Mouse (Mus musculus) G1E (cell line): ENCODE measurements at regions not wholly inside any gene's neighbourhood (a gene's known extent, or its start where the extent isn't known, plus 50 kb on each side); places are given as distances from the start of the nearest gene placed in this dataset.

Source experiments
- ATAC-seq: 2 replicates; pipeline ENCODE4 v1.8.0; 2016; ENCODE audit warnings: mild to moderate bottlenecking; ENCODE audit not compliant: insufficient number of reproducible peaks, poor library complexity, low FRiP score, severe bottlenecking; ENCODE audit errors: extremely low read depth
- DNase-seq: peaks from one replicate; pipeline ENCODE4 v3.0.0; 2012; ENCODE audit warnings: low spot score
- H3K27me3 ChIP-seq: 2 replicates; pipeline ENCODE4 v1.6.1; 2012; ENCODE audit warnings: mild to moderate bottlenecking, low read length, inconsistent platforms; ENCODE audit not compliant: insufficient read depth
- H3K36me3 ChIP-seq: replicated peaks from 2 replicates; pipeline ENCODE3; 2012; ENCODE audit warnings: mild to moderate bottlenecking, inconsistent platforms
- H3K4me1 ChIP-seq: 2 replicates; pipeline ENCODE4 v1.6.1; 2012; ENCODE audit warnings: low read depth, low read length, inconsistent platforms, mixed read lengths; ENCODE audit not compliant: insufficient read depth
- H3K4me3 ChIP-seq: 2 replicates; pipeline ENCODE4 v1.5.1; 2012; ENCODE audit warnings: low read depth, mild to moderate bottlenecking, inconsistent platforms, low read length, moderate library complexity, mixed read lengths
- H3K9me3 ChIP-seq: replicated peaks from 2 replicates; pipeline ENCODE4 v1.6.1; 2012; ENCODE audit warnings: inconsistent platforms
- GATA2 ChIP-seq: IDR thresholded peaks from 2 replicates; pipeline ENCODE4 v1.6.1; 2012; ENCODE audit warnings: low read depth, low read length, inconsistent platforms, borderline replicate concordance
- POLR2AphosphoS5 ChIP-seq: IDR thresholded peaks from 2 replicates; pipeline ENCODE4 v1.6.1; 2012; ENCODE audit warnings: low read depth, low read length, inconsistent platforms; ENCODE audit not compliant: insufficient replicate concordance
- TAL1 ChIP-seq: conservative IDR thresholded peaks from 2 replicates; pipeline ENCODE4 v1.6.1; 2012; ENCODE audit warnings: low read depth, low read length, inconsistent platforms, mixed read lengths

GRCm38 (mm10) chr15:67227456-67228164 lies 726.9 kb upstream of the Lrrc6 start:
- no peaks in the 10 kb centered on the region for H3K9me3 ChIP-seq
- no peaks in the 10 kb centered on the region for H3K4me1 ChIP-seq
- TF ChIP-seq POLR2AphosphoS5: no peak
- TF ChIP-seq GATA2: no peak
- no peak for TF ChIP-seq TAL1
- DNase-seq (no peak), ATAC-seq (no peak)
- peaks cover 23% of the 10 kb centered on the region for H3K27me3 ChIP-seq
- no peak overlapping the region for H3K4me3 ChIP-seq
- no peaks in the 10 kb centered on the region for H3K36me3 ChIP-seq

GRCm38 (mm10) chr15:67226900-67227299 lies 726.2 kb upstream of the Lrrc6 start:
- Histone ChIP-seq H3K27me3 (peaks cover 23% of the 10 kb centered on the region), H3K36me3 (no peaks in the 10 kb centered on the region), H3K4me1 (no peaks in the 10 kb centered on the region), H3K9me3 (no peaks in the 10 kb centered on the region), H3K4me3 (no peak overlapping the region)
- ATAC-seq: no peak
- no peak for DNase-seq
- TF ChIP-seq POLR2AphosphoS5: no peak
- no peak for TF ChIP-seq GATA2
